Mouse (Mus musculus) inflammation-experienced regulatory T-cells, adult 6 months (primary cell): ENCODE measurements around the gene Zfp697. TPM values are rescaled to one million over a fixed set of nuclear protein-coding genes. Genes with fewer than 3 reads are reported as not detected.
"Not testable (repeated sequence)": the region's sequence is repeated elsewhere in the genome, so short reads cannot be mapped to it uniquely, and the experiment has no call there.

Source experiments
- ATAC-seq: one replicate; pipeline ENCODE4 v1.8.0; 2017
- polyA plus RNA-seq, 3 experiments: library from polyadenylated mRNA; unstranded; fragments of 100-300 nt; shearing (Covaris generic); gene quantifications; one replicate each; pipeline ENCODE4 v1.2.1; 2017

The Zfp697 gene
- polyA plus RNA-seq, 3 experiments from 2014 or later, result not detected

- no peak for ATAC-seq
Measured at GRCm38 (mm10) chr3:98422926-98423325, 40.7 kb downstream of the Zfp697 start.

DNA sequence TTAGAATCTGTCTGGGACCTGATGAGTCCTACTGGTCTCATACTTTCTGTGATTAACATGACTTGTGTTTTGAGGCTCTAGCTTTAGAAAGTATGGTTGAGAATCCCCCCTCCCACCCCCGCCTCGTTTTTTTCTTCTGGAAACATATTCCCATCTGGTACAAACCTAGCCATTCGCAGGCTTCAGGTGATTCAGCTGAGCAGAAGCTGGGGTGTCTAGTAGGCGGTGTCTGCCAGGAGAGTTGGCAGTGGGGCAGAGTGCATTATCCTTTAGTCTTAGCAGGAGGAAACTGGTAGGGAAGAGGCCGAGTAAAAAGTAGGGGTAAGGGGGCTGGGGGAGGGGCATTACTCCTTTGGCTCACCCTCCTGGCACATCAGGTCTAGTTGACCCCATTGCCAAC, 44.5 kb downstream of the Zfp697 start:
- no peak for ATAC-seq

GRCm38 (mm10) chr3:98427260-98427599, 45.0 kb downstream of the Zfp697 start:
- ATAC-seq, result no peak

GRCm38 (mm10) chr3:98427600-98428448, 45.6 kb downstream of the Zfp697 start:
- peak; percentile 67 for ATAC-seq

DNA sequence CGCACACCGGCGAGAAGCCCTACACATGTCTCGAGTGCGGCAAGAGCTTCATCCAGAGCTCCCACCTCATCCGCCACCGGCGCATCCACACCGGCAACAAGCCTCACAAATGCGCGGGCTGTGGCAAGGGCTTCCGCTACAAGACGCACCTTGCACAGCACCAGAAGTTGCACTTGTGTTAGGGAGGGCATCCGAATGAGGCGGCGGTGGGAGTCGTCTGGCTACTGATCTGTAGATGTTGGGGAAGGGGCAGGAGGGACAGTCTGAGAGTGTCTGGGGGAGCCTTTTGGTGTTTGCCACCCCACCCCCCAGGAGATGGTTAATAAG, 46.2 kb downstream of the Zfp697 start:
- peak; percentile 30 for ATAC-seq

- ATAC-seq, result no peak
Measured at GRCm38 (mm10) chr3:98428928-98429525, 46.8 kb downstream of the Zfp697 start.

GRCm38 (mm10) chr3:98434088-98434816, 52.0 kb downstream of the Zfp697 start:
- ATAC-seq, result no peak

GRCm38 (mm10) chr3:98435030-98435429, 52.8 kb downstream of the Zfp697 start:
- ATAC-seq, result no peak

GRCm38 (mm10) chr3:98442245-98442644, 60.0 kb downstream of the Zfp697 start:
- not testable (repeated sequence) for ATAC-seq

GRCm38 (mm10) chr3:98443149-98443779, 61.0 kb downstream of the Zfp697 start:
- ATAC-seq, result not testable (repeated sequence)

DNA sequence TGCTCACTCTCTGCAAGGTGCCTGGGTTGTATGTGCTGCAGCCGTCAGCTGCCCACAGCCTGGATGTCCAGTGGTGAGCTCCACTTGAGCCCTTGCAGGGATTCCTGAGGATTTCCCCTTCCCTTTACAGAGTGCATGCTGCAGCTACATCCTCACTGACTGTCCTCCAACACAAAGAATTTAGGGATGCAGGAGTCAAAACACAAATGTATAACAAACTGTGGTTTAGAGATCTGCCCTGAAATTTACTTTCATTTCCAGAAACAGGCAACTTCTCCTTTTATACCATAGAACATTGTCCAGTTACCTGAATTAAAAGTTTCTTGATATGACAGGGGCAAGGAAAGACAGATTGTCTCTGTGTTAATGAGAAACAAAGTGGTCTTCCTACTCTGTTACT, 61.7 kb downstream of the Zfp697 start:
- ATAC-seq, result not testable (repeated sequence)

GRCm38 (mm10) chr3:98453786-98454185, 71.5 kb downstream of the Zfp697 start:
- not testable (repeated sequence) for ATAC-seq

DNA sequence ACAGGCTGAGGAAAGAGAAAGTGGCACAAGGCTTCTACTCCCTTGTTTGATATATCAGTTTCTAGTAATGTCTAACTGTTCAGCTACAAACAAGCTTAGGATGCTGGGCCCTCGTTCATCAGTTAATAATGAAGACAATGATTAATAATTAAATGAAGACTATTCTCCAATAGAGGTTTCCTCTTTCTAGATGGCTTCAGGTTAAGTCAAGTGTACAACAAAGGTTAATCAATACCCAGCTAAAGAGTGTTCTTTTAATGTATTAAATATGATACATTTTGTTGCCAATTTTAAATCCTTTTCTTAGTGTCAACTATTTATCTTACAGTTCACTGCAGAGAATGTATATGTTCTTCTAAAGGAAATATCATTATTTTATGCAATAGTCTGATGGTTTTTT, 74.8 kb downstream of the Zfp697 start, which contains the start of gene Gm4450:
TSS of gene Gm4450 (minus strand) at position 101 of the 400 bp plus-strand sequence.
- ATAC-seq, result not testable (repeated sequence)

GRCm38 (mm10) chr3:98469323-98469722, 87.1 kb downstream of the Zfp697 start:
- ATAC-seq, result not testable (repeated sequence)

DNA sequence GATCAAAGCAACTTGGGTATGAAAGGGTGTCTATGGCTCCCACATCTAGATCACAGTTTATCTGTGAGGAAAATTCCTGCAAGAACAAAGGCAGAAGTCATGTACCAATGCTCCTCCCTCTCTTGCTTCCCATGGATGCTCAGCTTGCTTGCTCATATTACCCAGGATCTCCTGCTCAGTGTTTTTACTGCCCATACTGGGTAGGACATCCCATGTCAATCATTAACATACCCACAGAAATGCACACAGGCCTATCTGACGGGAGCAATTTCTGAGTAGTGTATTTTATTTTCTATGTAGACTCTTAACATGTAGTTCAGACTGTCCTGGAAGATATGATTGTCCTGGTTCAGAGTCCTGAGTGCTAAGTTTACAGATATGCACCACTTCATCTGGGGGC, 88.8 kb downstream of the Zfp697 start:
- not testable (repeated sequence) for ATAC-seq

- ATAC-seq, result not testable (repeated sequence)
Measured at GRCm38 (mm10) chr3:98471499-98471898, 89.2 kb downstream of the Zfp697 start.

GRCm38 (mm10) chr3:98494184-98494583, 111.9 kb downstream of the Zfp697 start:
- not testable (repeated sequence) for ATAC-seq

DNA sequence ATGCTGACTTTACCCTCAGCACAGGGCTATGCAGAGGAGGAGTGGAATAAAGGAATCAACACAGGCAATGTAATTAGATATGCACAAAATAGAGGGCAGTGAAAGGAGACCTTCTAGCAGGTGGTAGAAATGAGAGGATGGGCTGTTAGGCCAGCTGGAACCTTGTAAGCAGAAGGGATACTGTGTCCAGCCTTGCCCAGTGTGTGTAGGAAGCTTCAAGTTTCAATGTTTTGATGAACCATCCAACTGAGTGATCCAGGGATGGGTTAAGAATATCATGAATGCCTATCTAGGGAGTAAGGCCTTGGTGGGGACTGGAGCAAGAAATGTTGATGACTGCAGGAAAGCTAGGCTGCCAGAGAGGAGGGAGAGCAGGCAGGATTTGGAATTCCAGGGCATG, 112.8 kb downstream of the Zfp697 start:
- not testable (repeated sequence) for ATAC-seq

DNA sequence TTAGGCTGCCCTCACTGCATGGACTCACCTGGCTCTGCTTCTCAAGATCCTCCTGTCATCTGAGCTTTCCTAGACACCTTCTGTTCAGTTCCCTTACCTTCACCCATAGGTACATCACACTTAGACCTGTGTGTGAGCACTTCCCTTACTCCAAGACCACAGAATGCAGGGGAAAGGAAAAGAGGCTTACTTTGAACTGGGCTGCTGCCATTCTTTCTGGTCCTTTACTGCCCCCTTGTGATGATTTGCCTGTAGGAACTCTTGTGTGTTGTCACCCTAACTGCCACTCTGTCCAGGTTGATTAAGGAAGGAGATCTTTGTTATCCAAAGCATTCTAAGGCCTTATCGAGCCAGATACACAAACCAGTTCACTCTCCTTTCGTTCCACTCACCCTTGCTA, 114.5 kb downstream of the Zfp697 start:
- ATAC-seq, result not testable (repeated sequence)

DNA sequence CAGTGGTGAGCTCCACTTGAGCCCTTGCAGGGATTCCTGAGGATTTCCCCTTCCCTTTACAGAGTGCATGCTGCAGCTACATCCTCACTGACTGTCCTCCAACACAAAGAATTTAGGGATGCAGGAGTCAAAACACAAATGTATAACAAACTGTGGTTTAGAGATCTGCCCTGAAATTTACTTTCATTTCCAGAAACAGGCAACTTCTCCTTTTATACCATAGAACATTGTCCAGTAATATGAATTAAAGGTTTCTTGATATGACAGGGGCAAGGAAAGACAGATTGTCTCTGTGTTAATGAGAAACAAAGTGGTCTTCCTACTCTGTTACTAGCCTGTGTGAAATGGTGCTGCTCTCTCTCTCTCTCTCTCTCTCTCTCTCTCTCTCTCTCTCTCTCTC, 115.1 kb downstream of the Zfp697 start:
- not testable (repeated sequence) for ATAC-seq

GRCm38 (mm10) chr3:98507229-98507628, 125.0 kb downstream of the Zfp697 start:
- not testable (repeated sequence) for ATAC-seq

DNA sequence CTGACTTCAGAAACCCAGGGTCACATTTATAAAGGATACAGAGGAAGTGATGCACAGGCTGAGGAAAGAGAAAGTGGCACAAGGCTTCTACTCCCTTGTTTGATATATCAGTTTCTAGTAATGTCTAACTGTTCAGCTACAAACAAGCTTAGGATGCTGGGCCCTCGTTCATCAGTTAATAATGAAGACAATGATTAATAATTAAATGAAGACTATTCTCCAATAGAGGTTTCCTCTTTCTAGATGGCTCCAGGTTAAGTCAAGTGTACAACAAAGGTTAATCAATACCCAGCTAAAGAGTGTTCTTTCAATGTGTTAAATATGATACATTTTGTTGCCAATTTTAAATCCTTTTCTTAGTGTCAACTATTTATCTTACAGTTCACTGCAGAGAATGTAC, 128.2 kb downstream of the Zfp697 start, which contains the start of gene Hsd3b4:
TSS of gene Hsd3b4 (minus strand) at position 101 of the 400 bp plus-strand sequence.
- ATAC-seq, result not testable (repeated sequence)

- ATAC-seq, result not testable (repeated sequence)
Measured at GRCm38 (mm10) chr3:98522779-98523178, 140.5 kb downstream of the Zfp697 start.
